Mouse (Mus musculus): ENCODE measurements at regions not wholly inside any gene's neighbourhood (a gene's known extent, or its start where the extent isn't known, plus 50 kb on each side); places are given as distances from the start of the nearest gene placed in this dataset.

- H3K4me2 ChIP-seq (ENCODE audit: low read length): no peak overlapping the region
- H3K4me1 ChIP-seq (replicated peaks; ENCODE audit: control insufficient read depth, insufficient read depth, low read length): 0 out of 2 replicates have a peak, but pooled peaks cover 3% of the 10 kb centered on the region
- H3K27me3 ChIP-seq (replicated peaks; ENCODE audit: control insufficient read depth, insufficient read depth, low read length): no peaks in the 10 kb centered on the region
- ATAC-seq: no peak
- no peak overlapping the region for H3K4me3 ChIP-seq (replicated peaks; ENCODE audit: low read length)
- no peak overlapping the region for H3K27ac ChIP-seq (ENCODE audit: low read length)
- no peaks in the 10 kb centered on the region for H3K36me3 ChIP-seq (ENCODE audit: control insufficient read depth, insufficient read depth)
- WGBS: 93% methylated on average over 11 of the region's 11 CpGs
- H3K9me3 ChIP-seq (ENCODE audit: control insufficient read depth, low read length): no peaks in the 10 kb centered on the region
- no peak overlapping the region for H3K9ac ChIP-seq (replicated peaks; ENCODE audit: low read depth, low read length)
Measured at GRCm38 (mm10) chr10:119004426-119004825, 134.4 kb upstream of the Dyrk2 start.

- no peak for ATAC-seq
Measured at GRCm38 (mm10) chr10:119003839-119004238, 133.8 kb upstream of the Dyrk2 start.

GRCm38 (mm10) chr10:119003042-119003441 is 133.0 kb upstream of the Dyrk2 start:
- 100% methylated on average over 2 of the region's 2 CpGs for WGBS
- Histone ChIP-seq H3K4me1 (replicated peaks; ENCODE audit: control insufficient read depth, insufficient read depth, low read length) (0 out of 2 replicates have a peak, but pooled peaks cover 3% of the 10 kb centered on the region), H3K9ac (replicated peaks; ENCODE audit: low read depth, low read length) (no peak overlapping the region), H3K27me3 (replicated peaks; ENCODE audit: control insufficient read depth, insufficient read depth, low read length) (no peaks in the 10 kb centered on the region), H3K36me3 (ENCODE audit: control insufficient read depth, insufficient read depth) (no peaks in the 10 kb centered on the region), H3K9me3 (ENCODE audit: control insufficient read depth, low read length) (no peaks in the 10 kb centered on the region), H3K4me3 (replicated peaks; ENCODE audit: low read length) (no peak overlapping the region), H3K4me2 (ENCODE audit: low read length) (no peak overlapping the region), H3K27ac (ENCODE audit: low read length) (no peak overlapping the region)
- no peak for ATAC-seq

More at GRCm38 (mm10) chr10:119003839-119004238, 133.8 kb upstream of the Dyrk2 start:
- H3K9me3 ChIP-seq (ENCODE audit: control insufficient read depth, low read length): no peaks in the 10 kb centered on the region
- H3K36me3 ChIP-seq (ENCODE audit: control insufficient read depth, insufficient read depth): no peaks in the 10 kb centered on the region
- H3K4me2 ChIP-seq (ENCODE audit: low read length): no peak overlapping the region
- H3K9ac ChIP-seq (replicated peaks; ENCODE audit: low read depth, low read length): no peak overlapping the region
- H3K27ac ChIP-seq (ENCODE audit: low read length): no peak overlapping the region
- H3K27me3 ChIP-seq (replicated peaks; ENCODE audit: control insufficient read depth, insufficient read depth, low read length): no peaks in the 10 kb centered on the region
- WGBS: 66% methylated on average over 5 of the region's 5 CpGs
- 0 out of 2 replicates have a peak, but pooled peaks cover 3% of the 10 kb centered on the region for H3K4me1 ChIP-seq (replicated peaks; ENCODE audit: control insufficient read depth, insufficient read depth, low read length)
- H3K4me3 ChIP-seq (replicated peaks; ENCODE audit: low read length): no peak overlapping the region

- Histone ChIP-seq H3K9ac (replicated peaks; ENCODE audit: low read depth, low read length) (no peak overlapping the region), H3K4me2 (ENCODE audit: low read length) (no peak overlapping the region), H3K36me3 (ENCODE audit: control insufficient read depth, insufficient read depth) (no peaks in the 10 kb centered on the region), H3K4me1 (replicated peaks; ENCODE audit: control insufficient read depth, insufficient read depth, low read length) (0 out of 2 replicates have a peak, but pooled peaks cover 2% of the 10 kb centered on the region), H3K9me3 (ENCODE audit: control insufficient read depth, low read length) (no peaks in the 10 kb centered on the region), H3K27me3 (replicated peaks; ENCODE audit: control insufficient read depth, insufficient read depth, low read length) (no peaks in the 10 kb centered on the region), H3K4me3 (replicated peaks; ENCODE audit: low read length) (no peak overlapping the region), H3K27ac (ENCODE audit: low read length) (no peak overlapping the region)
- ATAC-seq: no peak
- WGBS: 93% methylated on average over 7 of the region's 7 CpGs
Measured at GRCm38 (mm10) chr10:119001895-119002294, 131.9 kb upstream of the Dyrk2 start.

GRCm38 (mm10) chr10:119001000-119001780 is 131.2 kb upstream of the Dyrk2 start:
- H3K4me1 ChIP-seq (replicated peaks; ENCODE audit: control insufficient read depth, insufficient read depth, low read length): no peaks in the 10 kb centered on the region
- H3K4me2 ChIP-seq (ENCODE audit: low read length): no peak overlapping the region
- H3K36me3 ChIP-seq (ENCODE audit: control insufficient read depth, insufficient read depth): no peaks in the 10 kb centered on the region
- no peak overlapping the region for H3K9ac ChIP-seq (replicated peaks; ENCODE audit: low read depth, low read length)
- no peak overlapping the region for H3K4me3 ChIP-seq (replicated peaks; ENCODE audit: low read length)
- WGBS: 69% methylated on average over 17 of the region's 17 CpGs
- H3K9me3 ChIP-seq (ENCODE audit: control insufficient read depth, low read length): no peaks in the 10 kb centered on the region
- no peaks in the 10 kb centered on the region for H3K27me3 ChIP-seq (replicated peaks; ENCODE audit: control insufficient read depth, insufficient read depth, low read length)
- ATAC-seq: no peak
- H3K27ac ChIP-seq (ENCODE audit: low read length): no peak overlapping the region

- no peak overlapping the region for H3K4me2 ChIP-seq (ENCODE audit: low read length)
- H3K4me1 ChIP-seq (replicated peaks; ENCODE audit: control insufficient read depth, insufficient read depth, low read length): no peaks in the 10 kb centered on the region
- WGBS: 57% methylated on average over 6 of the region's 6 CpGs
- no peaks in the 10 kb centered on the region for H3K36me3 ChIP-seq (ENCODE audit: control insufficient read depth, insufficient read depth)
- no peak overlapping the region for H3K27ac ChIP-seq (ENCODE audit: low read length)
- no peaks in the 10 kb centered on the region for H3K27me3 ChIP-seq (replicated peaks; ENCODE audit: control insufficient read depth, insufficient read depth, low read length)
- no peak overlapping the region for H3K4me3 ChIP-seq (replicated peaks; ENCODE audit: low read length)
- ATAC-seq: no peak
- H3K9ac ChIP-seq (replicated peaks; ENCODE audit: low read depth, low read length): no peak overlapping the region
- H3K9me3 ChIP-seq (ENCODE audit: control insufficient read depth, low read length): no peaks in the 10 kb centered on the region
Measured at GRCm38 (mm10) chr10:118998966-118999365, 129.0 kb upstream of the Dyrk2 start.

- no peak for ATAC-seq
- Histone ChIP-seq H3K4me2 (ENCODE audit: low read length) (no peak overlapping the region), H3K4me1 (replicated peaks; ENCODE audit: control insufficient read depth, insufficient read depth, low read length) (no peaks in the 10 kb centered on the region), H3K9ac (replicated peaks; ENCODE audit: low read depth, low read length) (no peak overlapping the region), H3K9me3 (ENCODE audit: control insufficient read depth, low read length) (no peaks in the 10 kb centered on the region), H3K4me3 (replicated peaks; ENCODE audit: low read length) (no peak overlapping the region), H3K27me3 (replicated peaks; ENCODE audit: control insufficient read depth, insufficient read depth, low read length) (no peaks in the 10 kb centered on the region), H3K27ac (ENCODE audit: low read length) (no peak overlapping the region), H3K36me3 (ENCODE audit: control insufficient read depth, insufficient read depth) (no peaks in the 10 kb centered on the region)
- 94% methylated on average over 2 of the region's 2 CpGs for WGBS
Measured at GRCm38 (mm10) chr10:118997034-118997433, 127.0 kb upstream of the Dyrk2 start.

GRCm38 (mm10) chr10:118993819-118994574 is 124.0 kb upstream of the Dyrk2 start:
- Histone ChIP-seq H3K4me2 (ENCODE audit: low read length) (no peak overlapping the region), H3K36me3 (ENCODE audit: control insufficient read depth, insufficient read depth) (no peaks in the 10 kb centered on the region), H3K27ac (ENCODE audit: low read length) (no peak overlapping the region), H3K4me1 (replicated peaks; ENCODE audit: control insufficient read depth, insufficient read depth, low read length) (no peaks in the 10 kb centered on the region), H3K9ac (replicated peaks; ENCODE audit: low read depth, low read length) (no peak overlapping the region), H3K27me3 (replicated peaks; ENCODE audit: control insufficient read depth, insufficient read depth, low read length) (no peaks in the 10 kb centered on the region), H3K4me3 (replicated peaks; ENCODE audit: low read length) (no peak overlapping the region), H3K9me3 (ENCODE audit: control insufficient read depth, low read length) (no peaks in the 10 kb centered on the region)
- WGBS: 51% methylated on average over 15 of the region's 15 CpGs
- no peak for ATAC-seq

- no peak overlapping the region for H3K4me2 ChIP-seq (ENCODE audit: low read length)
- no peak for ATAC-seq
- H3K9ac ChIP-seq (replicated peaks; ENCODE audit: low read depth, low read length): no peak overlapping the region
- no peaks in the 10 kb centered on the region for H3K27me3 ChIP-seq (replicated peaks; ENCODE audit: control insufficient read depth, insufficient read depth, low read length)
- no peaks in the 10 kb centered on the region for H3K36me3 ChIP-seq (ENCODE audit: control insufficient read depth, insufficient read depth)
- WGBS: 83% methylated on average over 7 of the region's 7 CpGs
- no peaks in the 10 kb centered on the region for H3K9me3 ChIP-seq (ENCODE audit: control insufficient read depth, low read length)
- no peaks in the 10 kb centered on the region for H3K4me1 ChIP-seq (replicated peaks; ENCODE audit: control insufficient read depth, insufficient read depth, low read length)
- H3K27ac ChIP-seq (ENCODE audit: low read length): no peak overlapping the region
- H3K4me3 ChIP-seq (replicated peaks; ENCODE audit: low read length): no peak overlapping the region
Measured at GRCm38 (mm10) chr10:118991213-118991612, 121.2 kb upstream of the Dyrk2 start.
